Mouse (Mus musculus) cerebellum, adult 9-11 months (tissue): ENCODE results near the gene Dync1li1.
A peak's percentile ranks its signal among the peaks of the same experiment; 100 is the strongest.
"Not testable (repeated sequence)": the region's sequence is repeated elsewhere in the genome, so short reads cannot be mapped to it uniquely, and the experiment has no call there.

Experiments used
- DNase-seq: peaks from one replicate; pipeline ENCODE4 v3.0.0; 2022

Gene Dync1li1

DNA sequence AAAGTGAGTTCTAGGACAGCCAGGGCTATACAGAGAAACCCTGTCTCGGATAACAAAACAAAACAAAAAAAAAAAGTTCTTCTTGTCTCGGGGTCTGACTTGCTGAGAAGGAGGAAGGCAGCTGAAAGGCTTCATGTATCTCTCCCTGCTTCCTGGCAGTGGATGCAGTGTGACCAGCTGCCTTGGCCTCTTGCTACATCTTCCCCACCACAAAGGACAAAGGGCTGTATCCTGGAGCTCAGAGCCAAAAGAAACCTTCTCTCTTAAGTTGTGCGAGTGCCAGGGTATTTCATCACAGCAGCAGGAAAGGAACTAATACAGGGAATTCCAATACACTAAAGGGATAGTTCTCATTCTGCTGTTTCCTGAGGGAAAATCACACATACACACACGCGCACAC is 10.0 kb upstream of the Dync1li1 start:
- no peak for DNase-seq

DNA sequence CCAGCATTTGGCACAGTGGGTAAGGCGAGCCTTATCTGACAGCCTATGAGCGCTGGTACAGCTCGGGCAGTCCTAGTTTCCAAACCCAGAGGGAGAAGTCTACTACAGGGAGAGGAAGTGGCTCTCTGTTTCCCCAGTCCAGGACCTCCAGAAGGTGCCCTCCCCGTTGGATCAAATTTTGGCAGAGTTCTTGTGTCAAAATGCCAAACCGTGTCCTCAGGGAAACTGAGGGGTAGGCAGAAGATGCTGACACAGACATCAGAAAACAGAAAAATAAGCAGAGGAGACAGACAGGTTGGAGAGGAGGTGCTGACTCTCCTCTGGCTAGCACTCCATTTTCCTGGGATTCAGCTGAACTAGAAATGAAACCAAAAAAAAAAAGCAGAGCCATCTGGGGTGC is 8.6 kb upstream of the Dync1li1 start:
- peak; percentile 89 for DNase-seq

GRCm38 (mm10) chr9:114680531-114680930 is 8.1 kb upstream of the Dync1li1 start:
- DNase-seq: peak; percentile 63

DNA sequence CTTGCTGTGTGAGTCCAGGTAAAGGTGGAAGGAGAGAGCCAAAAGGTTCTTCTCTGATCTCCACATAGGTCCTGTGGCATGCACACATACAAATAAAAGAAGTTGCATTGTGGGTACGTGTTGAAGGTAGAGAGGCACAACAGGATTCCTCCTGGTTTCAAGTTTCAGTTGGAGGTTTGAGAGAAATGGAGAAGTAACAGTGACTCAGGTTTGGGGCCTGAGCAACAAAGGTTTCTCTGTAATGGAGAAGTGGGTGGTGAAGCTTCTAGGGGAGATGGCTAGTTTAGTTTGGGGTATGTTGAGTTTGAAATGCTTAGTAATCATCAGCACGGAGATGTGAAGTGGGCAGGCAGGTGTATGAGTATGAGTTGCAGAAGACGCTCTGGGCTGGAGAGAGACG is 6.4 kb upstream of the Dync1li1 start:
- no peak for DNase-seq

DNA sequence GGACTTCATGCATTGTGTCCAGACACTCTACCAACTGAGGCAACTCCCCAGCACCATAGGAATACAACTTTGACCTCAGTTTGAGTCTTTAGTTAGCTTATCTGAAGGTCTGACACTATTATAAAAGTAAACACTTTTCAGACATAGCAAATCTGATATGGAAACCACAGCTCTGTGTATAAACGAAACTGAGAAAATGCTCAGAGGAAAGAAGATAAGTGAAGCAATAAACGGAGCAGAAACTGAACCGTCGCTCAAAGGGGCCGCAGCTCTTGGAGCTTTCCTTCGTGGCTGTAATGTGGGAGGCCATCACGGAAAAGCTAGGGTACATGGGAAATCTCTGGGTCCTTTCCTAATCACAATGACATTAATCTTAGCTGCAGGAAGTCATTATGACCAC is 2.3 kb upstream of the Dync1li1 start:
- no peak for DNase-seq

DNA sequence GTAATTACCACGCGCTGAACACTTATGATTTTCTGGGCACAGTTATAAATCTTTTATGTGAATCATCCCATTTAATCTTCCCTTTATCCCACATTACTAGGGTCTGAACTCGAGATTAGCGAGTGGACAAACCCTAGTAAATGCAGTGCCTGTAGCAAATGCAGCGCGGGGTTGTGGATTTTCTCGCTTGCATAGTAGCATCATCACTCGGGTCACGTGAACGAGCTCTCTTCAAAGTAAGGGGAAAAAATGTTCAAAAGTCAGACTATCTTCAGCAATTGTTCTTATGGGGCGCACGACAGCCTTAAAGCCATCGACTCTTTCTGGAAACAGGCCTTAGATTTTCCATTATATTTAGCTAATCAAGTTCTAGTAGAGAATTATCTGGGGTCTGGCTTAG is 951 bp upstream of the Dync1li1 start:
- DNase-seq: no peak

DNA sequence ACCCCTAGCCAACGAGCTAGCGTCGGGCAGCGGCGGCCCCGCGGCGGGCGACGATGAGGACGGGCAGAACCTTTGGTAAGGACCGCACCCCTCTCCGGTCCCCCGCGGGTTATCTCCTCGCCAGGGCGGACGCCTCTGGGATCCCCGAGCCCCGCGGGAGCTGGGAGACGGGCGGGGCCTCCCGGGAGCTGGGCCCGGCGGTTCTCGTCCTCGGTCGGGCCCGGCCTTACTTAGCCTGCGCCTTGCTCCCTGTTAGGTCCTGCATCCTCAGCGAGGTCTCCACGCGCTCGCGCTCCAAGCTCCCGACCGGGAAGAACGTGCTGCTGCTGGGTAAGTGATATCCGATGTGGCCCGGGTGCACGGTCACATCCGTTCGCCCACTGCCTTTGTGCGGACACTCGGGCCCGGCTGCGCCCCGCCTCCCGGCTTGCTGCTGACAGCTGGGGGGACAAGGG is 390 bp downstream of the Dync1li1 start:
- no peak for DNase-seq

DNA sequence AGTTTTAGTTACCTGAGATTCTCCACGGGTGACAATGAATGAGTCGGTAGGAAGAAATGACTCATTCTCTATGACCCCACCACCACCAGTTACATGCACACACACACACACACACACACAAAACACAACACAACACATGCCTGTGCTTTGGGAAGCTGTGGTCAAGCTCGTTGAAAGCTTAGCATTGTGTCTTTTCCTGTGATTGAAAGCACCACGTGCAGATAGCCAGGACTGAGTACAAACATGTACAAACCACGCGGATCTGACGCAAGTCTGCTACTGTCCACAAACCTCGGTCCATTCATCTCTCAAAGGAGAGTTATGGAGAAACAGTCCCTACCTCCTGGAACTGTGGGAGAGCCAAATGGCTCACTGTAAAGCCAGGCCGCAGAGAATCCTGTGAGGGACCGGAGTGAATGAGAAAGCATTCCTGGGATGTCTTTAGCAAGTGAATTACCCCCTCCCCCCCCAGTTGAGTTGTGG is 1.6 kb downstream of the Dync1li1 start:
- no peak for DNase-seq

GRCm38 (mm10) chr9:114691112-114691511 is 2.5 kb downstream of the Dync1li1 start:
- no peak for DNase-seq

DNA sequence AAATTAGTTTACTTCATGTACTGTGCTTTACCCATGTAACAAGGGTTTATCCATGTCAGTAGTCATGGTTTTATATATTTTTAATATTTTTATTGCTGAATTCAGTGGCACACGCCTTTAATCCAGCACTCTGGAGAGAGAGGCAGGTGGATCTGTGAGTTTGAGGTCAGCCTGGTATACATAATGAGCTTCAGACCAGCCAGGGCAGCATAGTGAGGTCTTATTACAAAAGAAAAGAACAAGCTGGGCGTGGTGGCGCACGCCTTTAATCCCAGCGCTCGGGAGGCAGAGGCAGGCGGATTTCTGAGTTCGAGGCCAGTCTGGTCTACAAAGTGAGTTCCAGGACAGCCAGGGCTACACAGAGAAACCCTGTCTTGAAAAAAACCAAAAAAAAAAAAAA is 7.1 kb downstream of the Dync1li1 start:
- not testable (repeated sequence) for DNase-seq

DNA sequence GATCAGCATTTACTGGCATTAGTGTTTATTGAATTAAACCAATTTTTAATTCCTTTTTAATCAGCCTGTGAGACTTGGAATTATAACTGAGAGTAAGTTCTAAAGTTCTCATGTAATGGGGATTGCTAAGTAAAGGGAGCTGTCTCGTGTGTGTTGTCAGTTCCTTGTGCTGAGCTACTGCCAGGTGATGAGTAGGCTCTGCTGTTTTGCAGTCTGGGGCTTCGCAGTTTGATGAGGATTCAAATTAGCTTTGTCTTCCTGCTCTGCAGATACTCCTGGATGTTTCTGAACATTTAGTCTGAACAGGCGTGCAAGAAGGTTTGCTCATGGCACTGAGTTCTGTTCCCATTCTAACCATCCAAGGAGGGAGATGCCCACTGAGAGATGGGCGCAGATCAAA is 8.5 kb downstream of the Dync1li1 start:
- no peak for DNase-seq

DNA sequence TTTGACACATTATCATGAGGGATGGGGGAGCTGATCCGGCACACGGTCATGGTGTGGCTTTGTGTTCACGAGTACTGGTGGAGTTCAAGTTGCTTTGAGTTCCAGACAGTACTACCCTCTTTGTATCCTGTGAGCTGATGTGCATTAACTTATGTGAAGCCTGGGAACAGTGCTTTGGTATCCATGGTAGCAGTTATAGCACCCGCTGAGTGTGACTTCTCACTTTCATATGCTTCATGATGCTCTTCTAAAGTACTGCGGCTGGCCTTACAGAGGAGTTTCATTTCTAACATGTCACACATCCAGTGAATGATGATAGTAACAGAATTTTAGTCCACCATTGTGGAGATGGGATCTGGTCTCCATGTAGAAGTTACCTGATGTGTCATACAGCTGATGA is 9.3 kb downstream of the Dync1li1 start:
- DNase-seq: no peak

GRCm38 (mm10) chr9:114699262-114699661 is 10.7 kb downstream of the Dync1li1 start:
- no peak for DNase-seq

- no peak for DNase-seq
Observed at GRCm38 (mm10) chr9:114699882-114700665, 11.5 kb downstream of the Dync1li1 start.

- DNase-seq: no peak
Observed at GRCm38 (mm10) chr9:114701031-114701430, 12.4 kb downstream of the Dync1li1 start.

DNA sequence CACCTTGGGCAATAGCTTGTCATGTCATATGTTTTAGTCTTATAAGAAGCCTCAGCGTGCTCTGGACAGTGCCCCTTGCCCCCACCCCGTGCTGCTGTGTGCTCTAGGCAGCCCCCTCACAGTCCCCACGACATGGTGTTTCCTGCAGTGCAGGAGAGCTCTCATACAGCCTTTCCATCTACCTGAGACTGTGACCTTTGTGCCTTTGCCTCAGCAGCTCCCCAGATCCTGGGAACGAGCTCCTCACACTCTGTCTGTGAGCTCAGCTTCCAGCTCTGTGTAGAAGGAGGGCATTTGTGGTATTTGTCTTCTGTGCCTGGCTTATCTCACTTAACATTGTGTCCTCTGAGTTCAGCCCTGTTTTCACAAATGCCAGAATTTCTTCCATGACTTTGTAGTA is 13.3 kb downstream of the Dync1li1 start:
- DNase-seq: no peak

DNA sequence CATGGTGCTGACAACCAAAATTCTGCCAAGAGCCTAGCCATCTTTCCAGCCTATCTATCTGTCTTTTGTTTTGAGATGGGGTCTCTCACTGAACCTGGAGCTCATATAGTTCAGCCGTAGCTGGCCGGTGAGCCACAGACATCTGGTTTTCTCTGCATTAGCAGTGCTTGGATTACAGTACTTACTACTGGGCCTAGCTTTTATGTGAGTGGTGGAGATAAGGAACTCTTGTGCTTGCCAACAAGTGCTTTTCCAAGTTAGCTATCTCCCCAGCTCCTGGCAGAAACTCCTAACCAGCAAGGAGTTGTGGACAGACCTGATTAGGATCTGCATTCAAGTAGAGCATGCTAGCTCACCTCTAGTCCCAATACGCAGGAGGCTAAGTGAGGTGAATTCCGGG is 19.2 kb downstream of the Dync1li1 start:
- no peak for DNase-seq

GRCm38 (mm10) chr9:114710345-114710744 is 21.8 kb downstream of the Dync1li1 start:
- no peak for DNase-seq

DNA sequence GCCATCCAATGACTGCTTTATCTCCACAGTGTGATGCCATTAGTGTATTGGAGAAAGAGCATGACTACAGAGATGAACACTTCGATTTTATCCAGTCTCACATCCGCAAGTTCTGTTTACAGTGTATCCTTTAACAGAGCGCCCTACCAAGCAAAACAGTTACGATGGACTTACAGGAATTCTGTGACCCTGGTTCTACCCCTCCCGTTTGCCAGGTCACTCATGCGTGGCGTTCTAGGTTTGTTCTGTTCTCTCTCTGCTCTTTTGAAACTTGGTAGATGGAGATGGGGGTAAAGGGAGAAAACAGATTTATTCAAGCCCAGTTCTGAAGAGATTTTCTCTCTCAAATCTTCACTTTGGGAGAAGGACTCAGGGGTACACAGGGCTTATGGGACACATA is 24.9 kb downstream of the Dync1li1 start:
- no peak for DNase-seq

- no peak for DNase-seq
Observed at GRCm38 (mm10) chr9:114716677-114717331, 28.2 kb downstream of the Dync1li1 start.

DNA sequence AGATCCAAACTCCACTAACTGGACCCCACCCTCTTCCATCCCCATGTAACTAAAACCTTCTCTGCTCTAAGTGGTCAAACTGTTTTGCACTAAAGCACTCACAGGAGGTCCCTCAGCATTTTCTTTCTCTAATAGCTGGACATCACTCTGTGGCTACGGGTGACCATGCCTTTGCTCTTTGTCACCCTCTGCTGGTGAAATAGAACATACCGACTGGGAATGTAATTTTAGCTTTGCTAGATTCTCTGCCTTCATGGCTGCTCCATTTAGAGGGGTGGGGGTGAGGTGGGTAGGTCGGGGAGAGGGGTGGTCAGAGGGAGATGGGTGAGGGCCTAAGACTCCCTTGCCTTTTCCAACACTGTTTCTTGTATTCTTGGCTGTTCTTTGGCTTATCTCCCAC is 38.7 kb downstream of the Dync1li1 start:
- DNase-seq: no peak

- DNase-seq: not testable (repeated sequence)
Observed at GRCm38 (mm10) chr9:114728432-114728831, 39.8 kb downstream of the Dync1li1 start.

DNA sequence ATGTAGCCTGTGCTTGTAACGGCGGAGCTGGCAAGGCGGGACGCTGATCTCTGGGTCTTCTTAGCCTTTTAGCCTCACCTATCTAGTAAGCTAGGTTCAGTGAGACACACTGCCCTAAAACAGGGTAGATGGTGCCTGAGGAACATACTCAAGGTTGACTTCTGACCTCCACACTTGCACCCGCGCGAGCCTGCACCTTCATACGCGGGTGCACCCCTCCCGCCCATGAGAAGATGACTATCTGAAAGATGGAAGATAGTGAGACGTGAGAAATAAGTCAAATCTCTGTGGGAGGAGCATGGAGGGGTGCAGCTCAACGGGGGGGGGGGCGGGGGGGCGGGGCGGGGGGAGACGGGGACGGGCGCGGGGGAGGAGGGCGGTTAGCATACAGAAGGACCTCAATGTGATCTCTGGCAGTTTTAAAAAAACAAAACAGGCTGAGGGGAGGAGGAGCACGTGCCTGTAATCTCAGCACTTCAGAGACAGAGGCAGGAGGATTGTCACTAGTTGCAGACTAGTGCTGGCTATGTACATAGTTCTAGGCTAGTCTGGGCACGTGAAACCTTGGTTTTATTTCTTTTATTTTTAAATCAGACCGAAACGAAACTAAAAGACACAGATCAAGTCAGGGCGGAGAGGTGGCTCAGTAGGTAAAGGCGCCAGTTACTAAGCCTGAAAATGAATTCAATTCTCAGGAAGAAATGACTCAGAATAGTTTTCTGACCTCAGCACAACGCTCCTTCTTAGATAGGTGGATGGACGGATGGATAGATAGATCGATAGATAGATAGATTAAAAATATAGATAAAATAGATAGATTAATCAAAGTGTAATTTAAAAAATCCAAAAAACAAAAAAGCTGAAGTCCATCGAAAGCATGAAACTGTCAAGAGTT is 41.6 kb downstream of the Dync1li1 start:
- DNase-seq: no peak
